12 mouse cellular contexts compared by ENCODE assay signal in the genomic region with DNA sequence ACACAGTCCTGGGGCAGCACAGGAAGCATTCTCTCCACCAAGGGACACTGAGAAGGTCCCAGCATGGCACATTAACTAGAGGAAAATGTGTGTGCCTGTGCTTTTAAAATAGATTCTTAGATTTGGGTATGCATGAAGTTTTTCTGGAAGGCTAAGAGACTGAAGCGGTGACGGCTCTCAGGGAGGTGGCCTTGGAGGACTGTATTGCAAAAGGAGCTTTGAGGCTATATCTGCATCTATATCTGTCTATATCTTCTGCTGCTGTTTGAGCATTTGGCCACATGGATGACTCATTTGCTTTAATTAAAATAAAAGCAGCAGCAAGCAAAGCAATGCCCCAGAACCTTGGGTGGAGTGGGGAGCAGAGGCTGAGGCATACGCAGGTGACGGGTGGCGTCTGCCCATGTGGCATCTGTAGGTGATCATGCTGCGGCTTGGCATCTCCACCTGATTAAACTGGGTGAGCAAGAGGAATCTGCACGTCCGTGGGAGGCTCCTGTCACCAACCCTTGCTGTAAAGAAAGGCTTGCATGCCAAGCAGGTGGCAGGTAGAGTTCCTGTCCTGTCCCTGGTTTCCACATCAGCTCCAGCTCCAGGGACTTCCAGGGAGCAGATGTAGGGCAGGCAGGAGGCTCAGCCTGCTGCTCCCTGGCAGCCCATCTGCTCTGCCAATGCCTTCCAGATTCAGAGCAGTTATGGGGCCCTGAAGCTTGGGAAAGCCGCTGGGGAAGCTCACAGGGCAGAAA.
DNase-seq lines count a peak whose midpoint lies in the region; ATAC-seq and TF ChIP-seq lines count a peak whose summit lies in the region.
"Had no signal": no experiment of that assay in that cellular context is flagged by ENCODE, and none has a peak within 500 bp of the region (broad histone marks: within the 10 kb centered on the region; RNA-seq: fewer than 3 reads in every experiment).

No protein-coding gene starts in this region.

- H3K9ac ChIP-seq in midbrain, embryonic 11.5 days (ENCODE audit: low read length): no peak overlapping the region
- H3K9ac ChIP-seq in midbrain, embryonic 14.5 days (replicated peaks; ENCODE audit: low read length): no peak overlapping the region
- no peak overlapping the region for H3K9ac ChIP-seq in stomach, embryonic 16.5 days (ENCODE audit: low read length)
- H3K9ac ChIP-seq: hindbrain, embryonic 15.5 days; midbrain, embryonic 13.5 days had no signal

- no peak overlapping the region for H3K4me2 ChIP-seq in midbrain, embryonic 11.5 days
- H3K4me2 ChIP-seq in midbrain, embryonic 14.5 days (ENCODE audit: low read length): no peak overlapping the region
- no peak overlapping the region for H3K4me2 ChIP-seq in stomach, embryonic 16.5 days (ENCODE audit: low read depth, low read length)
- H3K4me2 ChIP-seq: hindbrain, embryonic 15.5 days; midbrain, embryonic 13.5 days had no signal

- no peaks in the 10 kb centered on the region for H3K9me3 ChIP-seq in midbrain, embryonic 11.5 days (ENCODE audit: control insufficient read depth, low read length)
- no peaks in the 10 kb centered on the region for H3K9me3 ChIP-seq in midbrain, embryonic 14.5 days (ENCODE audit: control insufficient read depth, low read length)
- no peaks in the 10 kb centered on the region for H3K9me3 ChIP-seq in stomach, embryonic 16.5 days (replicated peaks; ENCODE audit: control insufficient read depth, low read length)
- H3K9me3 ChIP-seq: hindbrain, embryonic 15.5 days; midbrain, embryonic 13.5 days had no signal

- no peaks in the 10 kb centered on the region for H3K36me3 ChIP-seq in midbrain, embryonic 11.5 days (ENCODE audit: control insufficient read depth, insufficient read depth, low read length)
- H3K36me3 ChIP-seq in midbrain, embryonic 14.5 days (ENCODE audit: control insufficient read depth, insufficient read depth, low read length): no peaks in the 10 kb centered on the region
- no peaks in the 10 kb centered on the region for H3K36me3 ChIP-seq in stomach, embryonic 16.5 days (ENCODE audit: control insufficient read depth, insufficient read depth, low read length)
- H3K36me3 ChIP-seq: hindbrain, embryonic 15.5 days; midbrain, embryonic 13.5 days had no signal

- no peak overlapping the region for H3K27ac ChIP-seq in midbrain, embryonic 11.5 days (ENCODE audit: low read depth, low read length)
- no peak overlapping the region for H3K27ac ChIP-seq in midbrain, embryonic 14.5 days (replicated peaks; ENCODE audit: low read depth, low read length)
- H3K27ac ChIP-seq in cortical plate, adult 2 months (ENCODE audit: insufficient read depth, low read length): peak overlapping the region; percentile 19; the same call in 1 of the 2 replicates
- H3K27ac ChIP-seq in stomach, embryonic 16.5 days (ENCODE audit: low read length): peak overlapping the region; percentile 29
- H3K27ac ChIP-seq: hindbrain, embryonic 15.5 days; midbrain, embryonic 13.5 days had no signal

- no peak overlapping the region for H3K4me3 ChIP-seq in midbrain, embryonic 11.5 days (ENCODE audit: low read depth, low read length)
- H3K4me3 ChIP-seq in midbrain, embryonic 14.5 days (replicated peaks; ENCODE audit: low read depth, low read length): no peak overlapping the region
- no peak overlapping the region for H3K4me3 ChIP-seq in cortical plate, adult 2 months (ENCODE audit: insufficient read depth, low read length)
- no peak overlapping the region for H3K4me3 ChIP-seq in stomach, embryonic 16.5 days (replicated peaks; ENCODE audit: low read length)
- H3K4me3 ChIP-seq: hindbrain, embryonic 15.5 days; midbrain, embryonic 13.5 days had no signal

- no peak for TF ChIP-seq POLR2A in cortical plate, adult 2 months (IDR thresholded peaks at IDR 0.05; ENCODE audit: extremely low read depth, insufficient read depth, low read length)

- ATAC-seq in midbrain, embryonic 11.5 days (ENCODE audit: low FRiP score): no peak
- ATAC-seq in midbrain, embryonic 14.5 days (ENCODE audit: low FRiP score, low TSS enrichment): no peak
- ATAC-seq in stomach, embryonic 16.5 days (ENCODE audit: insufficient read depth, low FRiP score): no peak
- ATAC-seq: midbrain, embryonic 13.5 days had no signal

- TF ChIP-seq CTCF in cortical plate, adult 2 months (IDR thresholded peaks at IDR 0.05; ENCODE audit: extremely low read depth, insufficient read depth, low read length): no peak

- peak; percentile 28 for DNase-seq in midbrain, embryonic 11.5 days (ENCODE audit: low spot score, missing footprints)
- DNase-seq in midbrain, embryonic 14.5 days: no peak
- peak; percentile 18 to 29 for DNase-seq in layer of hippocampus, postnatal 36 days
- no peak for DNase-seq in yolk sac, embryonic 10.5 days (ENCODE audit: low spot score)
- no peak for DNase-seq in gastrocnemius, postnatal 4 days (ENCODE audit: low spot score in 2 of 2)
- DNase-seq in T-cell, adult 2 months (ENCODE audit: low spot score): no peak
- DNase-seq: kidney, postnatal 4 days; lung, adult 2 months had no signal

- no peaks in the 10 kb centered on the region for H3K27me3 ChIP-seq in midbrain, embryonic 11.5 days (ENCODE audit: control insufficient read depth, insufficient read depth, low read length)
- H3K27me3 ChIP-seq in midbrain, embryonic 14.5 days (ENCODE audit: control insufficient read depth, insufficient read depth, low read length): no peaks in the 10 kb centered on the region
- no peaks in the 10 kb centered on the region for H3K27me3 ChIP-seq in stomach, embryonic 16.5 days (ENCODE audit: control insufficient read depth, insufficient read depth, low read length)
- H3K27me3 ChIP-seq: hindbrain, embryonic 15.5 days; midbrain, embryonic 13.5 days had no signal

- H3K4me1 ChIP-seq in midbrain, embryonic 11.5 days (ENCODE audit: control insufficient read depth, insufficient read depth, low read length): no peaks in the 10 kb centered on the region
- no peaks in the 10 kb centered on the region for H3K4me1 ChIP-seq in midbrain, embryonic 14.5 days (ENCODE audit: control insufficient read depth, insufficient read depth, low read length)
- peaks cover 8% of the 10 kb centered on the region for H3K4me1 ChIP-seq in cortical plate, adult 2 months (ENCODE audit: control insufficient read depth, insufficient read depth, low read length)
- H3K4me1 ChIP-seq in stomach, embryonic 16.5 days (ENCODE audit: control insufficient read depth, insufficient read depth, low read length): peaks cover 4% of the 10 kb centered on the region; the same call in 1 of the 2 replicates
- H3K4me1 ChIP-seq: hindbrain, embryonic 15.5 days; midbrain, embryonic 13.5 days had no signal

- WGBS in midbrain, embryonic 11.5 days: 85% methylated on average over 9 of the region's 9 CpGs
- 84% methylated on average over 9 of the region's 9 CpGs for WGBS in midbrain, embryonic 14.5 days
- WGBS in stomach, embryonic 16.5 days: 73% methylated on average over 9 of the region's 9 CpGs

Comparison
In these comparisons a context has a peak if more than half of its experiments do, and no peak if none do; other contexts are left out.
1. DNase-seq: peak in midbrain, embryonic 11.5 days (single experiment) and layer of hippocampus, postnatal 36 days (2 of 2); none in midbrain, embryonic 14.5 days (single experiment), yolk sac, embryonic 10.5 days (single experiment), gastrocnemius, postnatal 4 days (0 of 2) and T-cell, adult 2 months (single experiment).
2. H3K27ac ChIP-seq: peak in cortical plate, adult 2 months (single experiment) and stomach, embryonic 16.5 days (single experiment); none in midbrain, embryonic 11.5 days (single experiment) and midbrain, embryonic 14.5 days (single experiment).